Mouse (Mus musculus): ENCODE results near the gene Zar1l.

- TF ChIP-seq POLR2A (IDR thresholded peaks at IDR 0.05; ENCODE audit: borderline replicate concordance, extremely low read depth, low read depth, low read length) (no peak), CTCF (IDR thresholded peaks at IDR 0.05; ENCODE audit: insufficient read depth, low read length) (no peak)
Measured at GRCm38 (mm10) chr5:150564426-150564825, 46.5 kb upstream of the Zar1l start.
